Mouse (Mus musculus): ENCODE data around the gene M1ap. TPM values are rescaled to one million over a fixed set of nuclear protein-coding genes. Genes with fewer than 3 reads are reported as not detected.

M1ap gene
- polyA plus RNA-seq, 2 experiments from 2014 or later, result 0.94 to 1.4 TPM

GRCm38 (mm10) chr6:83077630-83078323 is 131.1 kb downstream of the M1ap start, which contains the start of gene Pcgf1:
Gene Pcgf1 (plus strand): TSS chr6:83077869.
- ATAC-seq, result peak; percentile 40

GRCm38 (mm10) chr6:83078324-83078858 is 131.7 kb downstream of the M1ap start:
- peak; percentile 96 for ATAC-seq

Other genes with a start within 250 kb of the M1ap start
- 10 to 100 TPM; 42.8 to 72.2 TPM for gene Pole4, start 241.5 kb upstream of the M1ap start, polyA plus RNA-seq (2017; shearing (Covaris generic))
- 1 to 10 TPM; 3.0 TPM for gene Hk2, start 172.4 kb upstream of the M1ap start, polyA plus RNA-seq (2017; shearing (Covaris generic))
- gene Sema4f, start 7.1 kb upstream of the M1ap start, polyA plus RNA-seq (2017; shearing (Covaris generic)), result 1 to 10 TPM; 2.3 to 3.1 TPM
- gene Dok1, start 86.6 kb downstream of the M1ap start, polyA plus RNA-seq (2017; shearing (Covaris generic)), result 100 to 1,000 TPM in 1 of 2 experiments, 10 to 100 TPM in 1; 31.8 to 115 TPM
- 1 to 10 TPM in 1 of 2 experiments, not detected in 1; 1.8 TPM for gene Loxl3, start 87.3 kb downstream of the M1ap start, polyA plus RNA-seq (2017; shearing (Covaris generic))
- gene Aup1, start 107.6 kb downstream of the M1ap start, polyA plus RNA-seq (2017; shearing (Covaris generic)), result 100 to 1,000 TPM; 424 to 552 TPM
- gene Htra2, start 108.4 kb downstream of the M1ap start, polyA plus RNA-seq (2017; shearing (Covaris generic)), result 10 to 100 TPM; 27.3 to 37.9 TPM
- 1 to 10 TPM; 1.9 to 4.5 TPM for gene Dqx1, start 110.9 kb downstream of the M1ap start, polyA plus RNA-seq (2017; shearing (Covaris generic))
- not detected for gene Tlx2, start 123.4 kb downstream of the M1ap start, polyA plus RNA-seq (2017; shearing (Covaris generic))
- 10 to 100 TPM; 42.5 to 49.3 TPM for gene Pcgf1, start 131.0 kb downstream of the M1ap start, polyA plus RNA-seq (2017; shearing (Covaris generic))
- gene Lbx2, start 139.5 kb downstream of the M1ap start, polyA plus RNA-seq (2017; shearing (Covaris generic)), result not detected
- gene Ccdc142, start 154.7 kb downstream of the M1ap start, polyA plus RNA-seq (2017; shearing (Covaris generic)), result 1 to 10 TPM in 1 of 2 experiments, under 1 TPM in 1; 0.82 to 2.2 TPM
- gene Gm42688, start 154.7 kb downstream of the M1ap start, polyA plus RNA-seq (2017; shearing (Covaris generic)), result under 1 TPM; 0.67 to 0.68 TPM
- gene Mrpl53, start 162.1 kb downstream of the M1ap start, polyA plus RNA-seq (2017; shearing (Covaris generic)), result 10 to 100 TPM; 57.0 to 61.5 TPM
- gene Mogs, start 168.6 kb downstream of the M1ap start, polyA plus RNA-seq (2017; shearing (Covaris generic)), result 10 to 100 TPM in 1 of 2 experiments, 1 to 10 TPM in 1; 6.5 to 16.0 TPM
- 10 to 100 TPM; 20.4 to 23.6 TPM for gene Wbp1, start 174.7 kb downstream of the M1ap start, polyA plus RNA-seq (2017; shearing (Covaris generic))
- 1 to 10 TPM in 1 of 2 experiments, under 1 TPM in 1; 0.56 to 3.3 TPM for gene Ino80b, start 178.5 kb downstream of the M1ap start, polyA plus RNA-seq (2017; shearing (Covaris generic))
- under 1 TPM in 1 of 2 experiments, not detected in 1; 0.49 TPM for gene Rtkn, start 188.6 kb downstream of the M1ap start, polyA plus RNA-seq (2017; shearing (Covaris generic))
- gene Wdr54, start 209.5 kb downstream of the M1ap start, polyA plus RNA-seq (2017; shearing (Covaris generic)), result 1 to 10 TPM in 1 of 2 experiments, not detected in 1; 2.1 TPM
- not detected for gene 1700003E16Rik, start 209.5 kb downstream of the M1ap start, polyA plus RNA-seq (2017; shearing (Covaris generic))
- gene Dctn1, start 219.0 kb downstream of the M1ap start, polyA plus RNA-seq (2017; shearing (Covaris generic)), result 10 to 100 TPM; 14.7 to 18.2 TPM

Data from CD4-positive, CD25-positive, alpha-beta regulatory T cell, adult 4 months (primary cell).